Mouse (Mus musculus) ES-Bruce4 (cell line): Measurements from ENCODE around the gene Ttc9.

Experiments
- CTCF ChIP-seq: IDR thresholded peaks from one replicate; pipeline ENCODE4 v1.8.1; 2011; ENCODE audit warnings: low read depth, low read length
- EP300 ChIP-seq: IDR thresholded peaks from 2 replicates; pipeline ENCODE4 v1.6.1; 2011; ENCODE audit warnings: low read depth, low read length; ENCODE audit not compliant: insufficient read depth
- POLR2A ChIP-seq: IDR thresholded peaks from one replicate; pipeline ENCODE4 v1.8.1; 2011; ENCODE audit warnings: low read length; ENCODE audit not compliant: insufficient read depth

DNA sequence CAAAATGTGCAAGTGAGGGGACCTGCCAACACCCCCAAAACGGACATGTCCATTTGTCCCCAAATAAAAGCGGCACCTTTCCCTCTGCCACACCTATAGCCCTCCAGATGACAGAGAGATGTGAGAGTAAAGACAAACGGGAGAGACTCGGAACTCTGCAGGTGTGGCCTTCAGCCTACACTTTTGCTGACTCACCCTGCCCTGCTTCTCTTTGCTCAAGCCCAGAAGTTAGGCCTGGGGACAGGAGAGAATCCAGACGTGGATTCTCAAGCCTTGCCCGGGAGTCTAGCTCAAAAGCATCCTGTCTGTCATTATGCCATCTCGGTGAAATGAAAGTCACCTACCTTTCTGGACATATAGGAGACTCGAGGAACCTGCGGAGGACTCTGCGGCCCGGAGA lies 52.3 kb downstream of the Ttc9 start:
- no peak for TF ChIP-seq POLR2A
- TF ChIP-seq EP300: peak; percentile 44; the same call in 1 of the 2 replicates
- no peak for TF ChIP-seq CTCF
